Mouse (Mus musculus) T-helper 17 cell (primary cell): Measurements from ENCODE around the gene Dhx8.

Experiments used
- in situ Hi-C, 2 experiments: fragments of 300-600 bp; cut with MboI, MseI; formaldehyde crosslinking; loops; 1 replicate in 1 of 2; 2 replicates in 1 of 2; pipeline ENCODE4 v1.15.1; 2025; ENCODE audit warnings: high pct_unique_total_duplicates in 2 of 2

Gene Dhx8

DNA sequence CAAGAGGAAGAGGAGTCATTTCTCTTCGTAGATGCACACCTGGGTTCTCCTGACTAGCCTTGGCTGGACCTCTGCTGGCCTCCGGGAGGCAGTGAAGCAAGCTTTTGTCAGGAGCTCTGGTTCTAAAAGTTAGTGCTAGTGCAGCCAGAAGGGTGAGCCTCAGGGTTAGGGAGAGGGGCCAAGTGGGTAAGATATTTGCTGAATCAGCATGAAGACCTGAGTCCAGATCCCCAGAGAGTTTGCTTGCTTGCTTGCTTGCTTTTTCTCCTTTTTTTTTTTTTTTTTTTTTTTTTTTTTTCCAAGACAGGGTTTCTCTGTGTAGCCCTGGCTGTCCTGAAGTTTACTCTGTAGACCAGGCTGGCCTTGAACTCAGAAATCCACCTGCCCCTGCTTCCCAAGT lies 64.6 kb downstream of the Dhx8 start:
- in situ Hi-C loops, result no loop called here

GRCm38 (mm10) chr11:101798083-101798482 lies 65.4 kb downstream of the Dhx8 start:
- in situ Hi-C loops, result no loop called here

- in situ Hi-C loops, result no loop called here
These were observed 68.7 kb downstream of the Dhx8 start for GRCm38 (mm10) chr11:101801386-101801785.

DNA sequence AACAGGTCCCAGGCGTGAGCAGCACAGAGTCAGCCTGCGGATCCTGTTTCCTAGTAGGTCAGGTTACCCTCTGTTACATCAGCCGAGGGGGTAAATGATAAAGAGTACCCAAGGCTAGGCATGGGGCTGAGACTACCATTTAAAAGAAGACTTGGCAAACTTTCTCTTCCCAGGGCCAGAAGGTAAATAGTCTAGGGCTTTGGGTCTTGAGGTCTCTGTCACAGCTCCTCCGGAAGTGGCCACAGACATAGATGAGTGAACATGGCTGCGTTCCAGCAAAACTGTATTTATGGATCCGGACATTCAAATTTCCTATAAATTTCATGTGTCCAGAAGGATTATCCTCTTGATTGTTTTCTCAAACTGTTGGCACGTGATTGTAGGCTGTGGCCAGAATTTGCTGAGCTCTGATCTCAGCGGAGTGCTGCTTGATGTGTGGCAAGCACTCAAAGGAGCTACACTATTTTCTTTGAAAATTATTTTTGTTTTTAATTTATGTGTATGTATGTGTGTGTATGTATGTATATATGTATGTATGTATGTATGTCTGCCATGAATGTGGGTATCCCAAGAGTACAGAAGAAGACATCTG lies 72.5 kb downstream of the Dhx8 start:
- in situ Hi-C loops, result no loop called here

DNA sequence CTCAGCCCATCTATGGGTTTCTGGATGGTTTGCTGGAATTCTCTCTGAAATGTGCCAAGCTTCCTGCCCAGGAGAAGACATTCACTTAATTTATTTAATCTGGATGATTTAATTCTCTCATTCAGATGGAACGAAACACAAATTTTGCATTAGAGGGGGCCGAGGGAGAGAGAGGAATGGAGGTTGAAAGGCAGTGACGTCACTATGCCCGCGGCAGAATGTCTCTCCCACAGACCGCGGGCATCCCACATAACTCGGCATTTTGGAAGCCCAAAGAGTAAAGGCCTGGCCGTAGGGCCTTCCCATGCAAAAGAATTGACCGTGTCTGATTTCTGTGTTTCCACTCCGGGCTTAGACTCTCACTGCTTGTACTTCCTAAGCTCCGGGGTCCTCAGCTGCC lies 74.0 kb downstream of the Dhx8 start:
- in situ Hi-C loops, result no loop called here

DNA sequence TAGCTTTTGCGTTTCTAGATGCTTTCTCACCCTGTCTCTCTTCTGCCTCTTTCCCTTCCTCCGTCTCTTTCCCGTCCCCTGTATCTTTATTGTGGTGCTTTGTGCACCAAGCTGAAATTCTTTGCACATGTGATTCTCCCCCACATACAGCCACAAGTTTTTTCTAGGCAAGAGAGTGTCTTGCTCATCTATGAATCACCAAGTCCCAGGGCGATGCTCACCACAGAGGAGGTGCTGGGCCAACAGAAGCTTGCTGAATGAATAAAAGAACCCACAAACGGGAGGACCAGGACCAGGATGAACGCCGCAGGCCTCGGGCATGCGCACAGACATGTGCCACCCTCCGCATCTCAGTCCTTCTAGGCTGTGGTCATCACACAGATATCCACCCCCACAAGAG lies 74.5 kb downstream of the Dhx8 start:
- in situ Hi-C loops, result no loop called here

DNA sequence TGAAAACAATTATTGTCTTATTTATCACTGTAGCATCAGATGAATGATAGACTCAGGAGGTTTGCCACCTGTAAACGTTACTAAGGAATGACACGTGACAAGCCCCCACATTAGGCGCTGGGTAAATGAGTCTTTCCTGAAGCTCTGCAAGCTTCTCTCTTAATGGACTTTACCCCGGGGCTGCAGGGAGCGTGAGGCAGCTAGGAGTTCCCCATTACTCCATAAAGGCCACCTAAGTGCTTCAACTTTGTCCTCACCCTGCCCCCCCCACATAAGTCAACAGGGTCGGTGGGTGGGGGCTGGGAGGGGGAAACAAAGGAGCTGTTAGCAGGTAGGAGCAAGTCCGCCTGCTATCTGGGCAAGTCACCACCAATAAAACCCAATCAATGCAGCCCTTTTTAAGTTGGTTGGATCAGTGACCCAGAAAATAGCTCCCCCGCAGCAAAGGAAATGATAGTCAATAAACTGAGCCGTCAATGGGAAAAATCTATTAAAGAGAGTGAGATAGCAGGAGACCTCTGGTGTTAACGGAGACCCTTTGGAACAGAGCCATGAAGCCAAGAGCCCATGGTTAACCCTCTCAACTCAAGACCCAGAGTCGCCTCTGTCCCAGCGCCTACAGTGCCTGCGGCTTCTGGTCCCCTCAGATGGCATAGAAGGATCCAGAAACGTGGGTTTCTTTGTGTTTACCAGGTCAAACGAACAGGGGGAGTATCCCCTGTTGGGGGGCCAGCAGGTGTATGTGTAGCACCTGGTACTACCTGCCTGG lies 76.5 kb downstream of the Dhx8 start:
- in situ Hi-C loops, result no loop called here

- in situ Hi-C loops, result loop anchor here (5.0 kb wide), 1 partner anchor 94 kb away; no protein-coding TSS in a partner anchor
These were observed 80.5 kb downstream of the Dhx8 start for GRCm38 (mm10) chr11:101813259-101813658.

DNA sequence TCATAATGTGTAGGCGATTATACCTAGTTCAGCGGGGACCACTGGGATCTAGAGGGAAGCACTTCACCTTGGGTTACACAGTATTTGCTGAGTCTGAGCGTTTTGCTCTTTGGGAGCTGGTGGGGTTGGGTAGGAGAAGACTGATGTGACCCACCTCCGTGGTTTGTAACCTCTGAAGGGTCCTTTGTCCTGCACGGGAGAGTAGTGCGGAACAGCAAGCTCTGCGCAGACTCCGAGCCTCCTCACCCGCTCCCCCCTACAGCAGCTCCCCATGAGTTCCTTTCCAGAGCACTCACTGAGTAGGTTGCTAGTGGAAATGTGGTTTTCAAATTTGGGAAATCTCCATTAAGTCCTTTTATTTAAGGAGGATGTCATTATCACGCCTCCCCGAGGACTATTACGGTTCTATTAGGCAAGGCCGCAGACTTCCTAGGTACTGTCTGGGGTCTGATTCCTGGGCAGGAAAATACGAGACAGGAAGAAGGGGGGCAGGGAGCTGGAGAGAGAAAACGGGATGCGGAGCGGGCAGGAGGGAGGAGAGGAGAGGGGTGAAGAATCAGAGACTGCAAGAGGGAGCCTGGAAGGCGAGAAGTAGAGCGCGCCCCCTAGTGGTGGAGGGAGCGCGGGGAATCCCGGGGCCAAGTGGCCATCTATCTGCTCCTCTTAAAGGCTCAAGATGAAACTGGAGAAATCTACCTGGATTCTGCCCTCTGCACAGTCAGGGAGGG lies 81.8 kb downstream of the Dhx8 start:
- in situ Hi-C loops, result loop anchor here (5.0 kb wide), 1 partner anchor 93 kb away; no protein-coding TSS in a partner anchor

- in situ Hi-C loops, result no loop called here
These were observed 82.7 kb downstream of the Dhx8 start for GRCm38 (mm10) chr11:101815103-101816085.
